Mouse (Mus musculus) hindbrain, postnatal 0 days (tissue): ENCODE measurements around the gene Zfp260. TPM values are rescaled to one million over a fixed set of nuclear protein-coding genes. Genes with fewer than 3 reads are reported as not detected.

ENCODE experiments used
- ATAC-seq: fragments of 200-750 bp; cut with Nextera tagmentation; 2 replicates; pipeline ENCODE4 v1.8.0; 2017; ENCODE audit warnings: mild to moderate bottlenecking, moderate TSS enrichment, moderate library complexity
- DNase-seq: peaks from one replicate; pipeline ENCODE4 v3.0.0-alpha.2; 2015; ENCODE audit warnings: low spot score
- H3K27ac ChIP-seq: fragments of 300-500 bp; sonication (generic); 2 replicates; pipeline ENCODE4 v1.5.1; 2014; ENCODE audit warnings: mild to moderate bottlenecking
- H3K27me3 ChIP-seq: fragments of 300-500 bp; sonication (generic); 2 replicates; pipeline ENCODE4 v1.6.1; 2014; ENCODE audit warnings: low read length, mixed read lengths; ENCODE audit not compliant: insufficient read depth
- H3K36me3 ChIP-seq: fragments of 300-500 bp; sonication (generic); 2 replicates; pipeline ENCODE4 v1.6.1; 2014; ENCODE audit warnings: low read length, mixed read lengths; ENCODE audit not compliant: insufficient read depth
- H3K4me1 ChIP-seq: fragments of 300-500 bp; sonication (generic); 2 replicates; pipeline ENCODE4 v1.6.1; 2014; ENCODE audit warnings: antibody characterized with exemption, low read length, mixed read lengths; ENCODE audit not compliant: insufficient read depth
- H3K4me2 ChIP-seq: fragments of 300-500 bp; sonication (generic); 2 replicates; pipeline ENCODE4 v1.6.1; 2014; ENCODE audit warnings: low read depth, mild to moderate bottlenecking, low read length, moderate library complexity, mixed read lengths
- H3K4me3 ChIP-seq: fragments of 300-500 bp; sonication (generic); 2 replicates; pipeline ENCODE4 v1.5.1; 2014; ENCODE audit warnings: low read length
- H3K9ac ChIP-seq: fragments of 300-500 bp; sonication (generic); replicated peaks from 2 replicates; pipeline ENCODE4 v1.6.1; 2014; ENCODE audit warnings: mild to moderate bottlenecking, low read length, moderate library complexity, mixed read lengths
- H3K9me3 ChIP-seq: fragments of 300-500 bp; sonication (generic); 2 replicates; pipeline ENCODE4 v1.6.1; 2016; ENCODE audit warnings: low read length, mixed read lengths
- CTCF ChIP-seq: IDR thresholded peaks from 2 replicates; pipeline ENCODE4 v1.5.1; 2016; ENCODE audit warnings: antibody characterized with exemption, control low read depth, low read depth
- WGBS: fragments of 180-500 bp; shearing (Covaris S2); extraction: QIAGEN DNeasy Blood & Tissue Kit; methylation state at CpG from one replicate; pipeline ENCODE4 v1.1.7; 2014; 5-methylcytosine and 5-hydroxymethylcytosine counted together
- polyA plus RNA-seq: library from polyadenylated mRNA; unstranded; fragments of >200 nt; fragmentation: Nextera tagmentation; extraction: Ambion mirVana; gene quantifications from 2 replicates; pipeline ENCODE4 v1.2.1, GENCODE M21; 2015
- total RNA-seq: library from RNA; depleted of rRNA; stranded (reverse); fragments of >200 nt; gene quantifications from 2 replicates; pipeline ENCODE4 v1.2.3, GENCODE M21; 2014

Zfp260 gene
- total and polyA plus RNA-seq, 2 experiments from 2014 or later: 27.4 to 49.4 TPM

GRCm38 (mm10) chr7:30121308-30122187 lies 27.0 kb downstream of the Zfp260 start, which contains the start of gene Zfp382:
Zfp382 (plus strand) TSS chr7:30121942.
- Histone ChIP-seq H3K4me3 (peak within 1 kb of the TSS; percentile 78), H3K9me3 (no peaks in the 10 kb centered on the region), H3K27me3 (no peaks in the 10 kb centered on the region), H3K4me1 (peaks cover 4% of the 10 kb centered on the region; the same call in 1 of the 2 replicates), H3K27ac (peak within 1 kb of the TSS; percentile 84), H3K4me2 (peak within 1 kb of the TSS; percentile 73), H3K36me3 (no peaks in the 10 kb centered on the region), H3K9ac (peak within 1 kb of the TSS; percentile 78)
- DNase-seq (peak; percentile 96), ATAC-seq (peak; percentile 97)
- under 1% methylated on average over 61 of the region's 61 CpGs for WGBS
- TF ChIP-seq CTCF: no peak

- Histone ChIP-seq H3K9ac (peak overlapping the region; percentile 78), H3K9me3 (no peaks in the 10 kb centered on the region), H3K27ac (peak overlapping the region; percentile 84), H3K4me2 (peak overlapping the region; percentile 73), H3K4me3 (peak overlapping the region; percentile 78), H3K36me3 (peaks cover 3% of the 10 kb centered on the region; the same call in 1 of the 2 replicates), H3K4me1 (peaks cover 4% of the 10 kb centered on the region; the same call in 1 of the 2 replicates), H3K27me3 (no peaks in the 10 kb centered on the region)
- WGBS: 3% methylated on average over 15 of the region's 15 CpGs
- TF ChIP-seq CTCF: no peak
- DNase-seq (peak; percentile 55), ATAC-seq (no peak; the same call in none of the 2 replicates)
These were observed 27.6 kb downstream of the Zfp260 start for GRCm38 (mm10) chr7:30122188-30122530.

GRCm38 (mm10) chr7:30129900-30130299 lies 35.3 kb downstream of the Zfp260 start:
- H3K9me3 ChIP-seq: no peaks in the 10 kb centered on the region
- H3K27me3 ChIP-seq: no peaks in the 10 kb centered on the region
- no peak overlapping the region for H3K4me2 ChIP-seq
- TF ChIP-seq CTCF: no peak
- H3K9ac ChIP-seq: no peak overlapping the region
- H3K27ac ChIP-seq: no peak overlapping the region
- H3K36me3 ChIP-seq: peaks cover 50% of the 10 kb centered on the region
- no peak overlapping the region for H3K4me3 ChIP-seq
- no peak for ATAC-seq
- no peak for DNase-seq
- 95% methylated on average over 8 of the region's 8 CpGs for WGBS
- no peaks in the 10 kb centered on the region for H3K4me1 ChIP-seq

GRCm38 (mm10) chr7:30132396-30132795 lies 37.8 kb downstream of the Zfp260 start:
- ATAC-seq (no peak), DNase-seq (no peak)
- 94% methylated on average over 4 of the region's 4 CpGs for WGBS
- peaks cover 48% of the 10 kb centered on the region for H3K36me3 ChIP-seq
- H3K4me1 ChIP-seq: no peaks in the 10 kb centered on the region
- no peaks in the 10 kb centered on the region for H3K27me3 ChIP-seq
- no peak overlapping the region for H3K9ac ChIP-seq
- H3K4me3 ChIP-seq: no peak overlapping the region
- H3K27ac ChIP-seq: no peak overlapping the region
- H3K4me2 ChIP-seq: no peak overlapping the region
- no peak for TF ChIP-seq CTCF
- H3K9me3 ChIP-seq: no peaks in the 10 kb centered on the region

- Histone ChIP-seq H3K27me3 (no peaks in the 10 kb centered on the region), H3K27ac (no peak overlapping the region), H3K9me3 (no peaks in the 10 kb centered on the region), H3K4me1 (no peaks in the 10 kb centered on the region), H3K4me2 (no peak overlapping the region), H3K9ac (no peak overlapping the region), H3K36me3 (peaks cover 28% of the 10 kb centered on the region), H3K4me3 (no peak overlapping the region)
- ATAC-seq (no peak), DNase-seq (no peak)
- no peak for TF ChIP-seq CTCF
- 92% methylated on average over 10 of the region's 10 CpGs for WGBS
These were observed 42.2 kb downstream of the Zfp260 start for GRCm38 (mm10) chr7:30136826-30137225.

- no peaks in the 10 kb centered on the region for H3K27me3 ChIP-seq
- TF ChIP-seq CTCF: no peak
- no peak; the same call in 1 of the 2 replicates for ATAC-seq
- peak overlapping the region; percentile 43 for H3K4me3 ChIP-seq
- H3K9ac ChIP-seq: peak overlapping the region; percentile 29
- no peaks in the 10 kb centered on the region for H3K36me3 ChIP-seq
- DNase-seq: no peak
- H3K27ac ChIP-seq: peak overlapping the region; percentile 64
- WGBS: 11% methylated on average over 8 of the region's 8 CpGs
- no peaks in the 10 kb centered on the region for H3K9me3 ChIP-seq
- no peaks in the 10 kb centered on the region for H3K4me1 ChIP-seq
- peak overlapping the region; percentile 67 for H3K4me2 ChIP-seq
These were observed 48.6 kb downstream of the Zfp260 start for GRCm38 (mm10) chr7:30143170-30143554.
